Mouse (Mus musculus) R1 (cell line): Measurements from ENCODE around the gene Cnpy2.
"Not testable (repeated sequence)": the region's sequence is repeated elsewhere in the genome, so short reads cannot be mapped to it uniquely, and the experiment has no call there.

Source experiments
- DNase-seq: peaks from one replicate; pipeline ENCODE4 v3.0.0-alpha.2; 2018; ENCODE audit warnings: low read depth, low spot score

Gene Cnpy2

GRCm38 (mm10) chr10:128322141-128323108 is at the start of gene Cnpy2:
Gene Cnpy2 (plus strand): TSS chr10:128322459.
- peak; percentile 99 for DNase-seq

DNA sequence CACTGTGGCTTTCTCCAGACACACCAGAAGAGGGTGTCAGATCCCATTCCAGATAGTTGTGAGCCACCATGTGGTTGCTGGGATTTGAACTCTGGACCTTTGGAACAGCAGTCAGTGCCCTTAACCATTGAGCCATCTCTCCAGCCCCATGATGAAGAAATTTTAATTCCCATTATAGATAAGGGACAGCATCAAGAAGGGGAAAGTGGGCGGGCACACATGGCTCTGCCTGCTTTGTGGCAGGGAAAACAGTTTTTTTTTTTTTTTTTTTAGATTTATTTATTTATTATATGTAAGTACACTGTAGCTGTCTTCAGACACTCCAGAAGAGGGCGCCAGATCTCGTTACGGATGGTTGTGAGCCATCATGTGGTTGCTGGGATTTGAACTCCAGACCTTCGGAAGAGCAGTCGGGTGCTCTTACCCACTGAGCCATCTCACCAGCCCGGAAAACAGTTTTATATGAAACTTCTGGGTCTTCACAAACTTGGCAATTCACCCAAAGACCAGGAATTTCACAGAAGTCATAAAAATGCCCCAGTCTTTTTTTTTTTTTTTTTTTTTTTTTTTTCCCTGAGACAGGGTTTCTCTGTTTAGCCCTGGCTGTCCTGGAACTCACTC is 49.3 kb upstream of the Cnpy2 start:
- DNase-seq: not testable (repeated sequence)

DNA sequence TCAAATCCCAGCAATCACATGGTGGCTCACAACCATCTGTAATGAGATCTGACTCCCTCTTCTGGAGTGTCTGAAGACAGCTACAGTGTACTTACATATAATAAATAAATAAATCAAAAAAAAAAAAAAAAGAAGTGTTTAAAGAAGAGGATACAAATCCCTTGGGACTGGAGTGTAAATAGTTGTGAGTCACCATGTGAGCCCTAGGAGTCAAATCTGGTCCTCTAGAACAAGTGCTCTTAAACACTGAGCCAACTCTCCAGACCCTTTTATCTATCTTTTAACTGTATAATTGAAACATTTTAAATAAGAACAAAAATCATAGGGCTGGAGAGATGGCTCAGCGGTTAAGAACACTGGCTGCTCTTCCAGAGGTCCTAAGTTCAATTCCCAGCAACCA is 46.9 kb upstream of the Cnpy2 start:
- DNase-seq: not testable (repeated sequence)

DNA sequence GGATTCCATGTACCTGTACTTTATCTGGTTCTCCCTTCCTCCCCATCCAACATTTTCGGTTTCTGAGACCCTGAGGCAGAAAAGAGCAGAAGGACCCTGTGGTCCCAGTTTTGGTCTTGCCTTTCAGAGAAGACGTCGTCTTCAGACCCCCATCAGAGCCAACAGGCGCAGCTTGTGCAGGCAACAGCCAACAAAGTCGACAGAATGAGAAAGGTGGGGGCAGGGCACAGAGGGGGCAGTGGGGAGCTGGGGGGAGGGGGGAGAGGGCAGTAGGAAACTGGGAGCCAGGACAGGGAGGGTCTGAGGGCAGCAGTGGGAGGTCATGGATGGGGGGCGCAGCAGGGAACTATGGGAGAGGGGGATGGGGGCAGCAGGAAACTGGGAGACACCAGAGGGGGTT is 44.1 kb upstream of the Cnpy2 start:
- DNase-seq: no peak

DNA sequence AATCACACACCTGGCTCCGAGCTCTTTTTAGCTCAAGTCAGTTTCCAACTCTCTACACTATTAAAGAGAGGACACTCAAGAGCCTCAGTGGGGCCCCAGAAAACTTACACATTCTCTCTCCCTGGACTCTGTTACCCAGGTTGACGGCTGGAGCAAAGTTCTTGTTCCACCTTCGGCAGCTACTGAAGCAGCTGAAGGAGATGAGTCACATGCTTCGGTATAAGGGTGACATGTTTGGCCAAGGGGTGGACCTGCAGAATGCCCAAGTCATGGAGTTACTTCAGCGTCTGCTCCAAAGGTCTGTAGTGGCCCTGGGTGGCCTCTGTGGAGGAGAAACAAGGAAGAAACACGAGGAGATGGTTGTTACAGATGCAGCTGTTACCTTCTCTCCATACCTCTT is 41.3 kb upstream of the Cnpy2 start:
- no peak for DNase-seq

GRCm38 (mm10) chr10:128281682-128282081 is 40.6 kb upstream of the Cnpy2 start:
- DNase-seq: peak; percentile 32

GRCm38 (mm10) chr10:128282886-128283450 is 39.3 kb upstream of the Cnpy2 start:
- no peak for DNase-seq

GRCm38 (mm10) chr10:128283604-128284579 is 38.4 kb upstream of the Cnpy2 start:
- peak; percentile 91 for DNase-seq

- DNase-seq: not testable (repeated sequence)
Observed at GRCm38 (mm10) chr10:128290594-128290993, 31.7 kb upstream of the Cnpy2 start.

- no peak for DNase-seq
Observed at GRCm38 (mm10) chr10:128296370-128297090, 25.7 kb upstream of the Cnpy2 start.

DNA sequence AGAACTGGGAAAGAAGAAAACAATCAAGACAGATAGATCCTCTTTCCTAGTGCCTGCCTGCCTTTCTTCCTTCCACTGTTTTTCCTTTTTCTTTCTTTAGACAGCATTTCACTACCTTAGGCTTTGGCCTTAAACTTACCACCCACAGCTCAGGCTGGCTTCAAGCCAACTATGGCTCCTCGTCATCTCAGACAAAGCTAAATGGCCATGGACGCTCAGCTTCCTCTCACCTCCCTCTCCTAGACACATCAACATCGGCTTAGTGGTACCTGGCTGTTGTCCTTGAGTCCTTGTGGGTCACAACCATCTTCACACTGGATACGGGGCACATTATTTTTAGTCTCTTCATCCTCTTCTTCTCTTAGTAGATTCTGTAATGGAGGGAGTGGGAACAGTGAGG is 25.0 kb upstream of the Cnpy2 start:
- no peak for DNase-seq

GRCm38 (mm10) chr10:128297622-128298021 is 24.6 kb upstream of the Cnpy2 start:
- DNase-seq: no peak

GRCm38 (mm10) chr10:128298243-128298642 is 24.0 kb upstream of the Cnpy2 start:
- DNase-seq: no peak

- no peak for DNase-seq
Observed at GRCm38 (mm10) chr10:128298702-128299171, 23.5 kb upstream of the Cnpy2 start, which contains the start of gene Il23a. Gene Il23a (minus strand): TSS chr10:128298752.

GRCm38 (mm10) chr10:128302357-128302756 is 19.9 kb upstream of the Cnpy2 start:
- no peak for DNase-seq

GRCm38 (mm10) chr10:128302785-128303125 is 19.5 kb upstream of the Cnpy2 start:
- DNase-seq: no peak

GRCm38 (mm10) chr10:128303126-128304021 is 18.9 kb upstream of the Cnpy2 start, which contains the start of gene Pan2:
Gene Pan2 (plus strand): TSS chr10:128303335.
- DNase-seq: peak; percentile 100

GRCm38 (mm10) chr10:128309654-128310053 is 12.6 kb upstream of the Cnpy2 start:
- DNase-seq: peak; percentile 52

DNA sequence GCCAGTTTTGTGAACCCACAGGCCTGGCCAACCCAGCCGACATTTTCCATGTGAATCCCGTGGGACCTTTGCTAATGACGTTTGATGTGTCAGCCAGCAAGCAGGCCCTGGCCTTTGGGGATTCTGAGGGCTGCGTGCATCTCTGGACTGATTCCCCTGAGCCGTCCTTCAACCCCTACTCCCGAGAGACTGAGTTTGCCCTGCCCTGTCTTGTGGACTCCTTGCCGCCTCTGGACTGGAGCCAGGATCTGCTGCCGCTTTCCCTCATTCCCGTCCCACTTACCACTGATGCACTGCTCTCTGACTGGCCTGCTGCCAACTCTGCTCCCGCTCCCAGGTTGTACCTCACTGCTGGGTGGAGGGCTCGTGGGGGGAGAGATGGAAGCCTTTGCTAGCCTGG is 12.1 kb upstream of the Cnpy2 start:
- no peak for DNase-seq
